Mouse (Mus musculus) neural tube, embryonic 14.5 days (tissue): ENCODE measurements around the gene Rab12. TPM values are rescaled to one million over a fixed set of nuclear protein-coding genes. Genes with fewer than 3 reads are reported as not detected.

ENCODE experiments used
- ATAC-seq: fragments of 200-750 bp; cut with Nextera tagmentation; 2 replicates; pipeline ENCODE4 v1.8.0; 2017; ENCODE audit warnings: low read depth, mild to moderate bottlenecking, moderate TSS enrichment, moderate library complexity
- H3K27ac ChIP-seq: fragments of 300-500 bp; sonication (generic); 2 replicates; pipeline ENCODE4 v1.5.1; 2014; ENCODE audit warnings: low read depth, mild to moderate bottlenecking, control low read depth, low read length, moderate library complexity, mixed read lengths
- H3K27me3 ChIP-seq: fragments of 300-500 bp; sonication (generic); 2 replicates; pipeline ENCODE4 v1.6.1; 2014; ENCODE audit warnings: low read length; ENCODE audit not compliant: control insufficient read depth, insufficient read depth
- H3K36me3 ChIP-seq: fragments of 300-500 bp; sonication (generic); 2 replicates; pipeline ENCODE4 v1.6.1; 2014; ENCODE audit warnings: low read length, mixed read lengths; ENCODE audit not compliant: control insufficient read depth, insufficient read depth
- H3K4me1 ChIP-seq: fragments of 300-500 bp; sonication (generic); 2 replicates; pipeline ENCODE4 v1.6.1; 2014; ENCODE audit warnings: low read length; ENCODE audit not compliant: control insufficient read depth, insufficient read depth
- H3K4me2 ChIP-seq: fragments of 300-500 bp; sonication (generic); 2 replicates; pipeline ENCODE4 v1.6.1; 2014; ENCODE audit warnings: mild to moderate bottlenecking, low read depth, low read length, control low read depth
- H3K4me3 ChIP-seq: fragments of 300-500 bp; sonication (generic); 2 replicates; pipeline ENCODE4 v1.5.1; 2014; ENCODE audit warnings: low read depth, low read length, control low read depth, mixed read lengths
- H3K9ac ChIP-seq: fragments of 300-500 bp; sonication (generic); replicated peaks from 2 replicates; pipeline ENCODE4 v1.6.1; 2014; ENCODE audit warnings: low read depth, mild to moderate bottlenecking, control low read depth, low read length, mixed read lengths
- H3K9me3 ChIP-seq: fragments of 300-500 bp; sonication (generic); 2 replicates; pipeline ENCODE4 v1.6.1; 2016; ENCODE audit warnings: low read length; ENCODE audit not compliant: control insufficient read depth
- WGBS: fragments of 180-500 bp; shearing (Covaris S2); extraction: QIAGEN DNeasy Blood & Tissue Kit; methylation state at CpG from one replicate; pipeline ENCODE4 v1.1.7; 2014; 5-methylcytosine and 5-hydroxymethylcytosine counted together
- polyA plus RNA-seq: library from polyadenylated mRNA; unstranded; fragments of >200 nt; fragmentation: Nextera tagmentation; extraction: Ambion mirVana; gene quantifications from 2 replicates; pipeline ENCODE4 v1.2.1, GENCODE M21; 2014

Rab12 gene
- polyA plus RNA-seq = 87.2 and 100 TPM in 2 replicates

DNA sequence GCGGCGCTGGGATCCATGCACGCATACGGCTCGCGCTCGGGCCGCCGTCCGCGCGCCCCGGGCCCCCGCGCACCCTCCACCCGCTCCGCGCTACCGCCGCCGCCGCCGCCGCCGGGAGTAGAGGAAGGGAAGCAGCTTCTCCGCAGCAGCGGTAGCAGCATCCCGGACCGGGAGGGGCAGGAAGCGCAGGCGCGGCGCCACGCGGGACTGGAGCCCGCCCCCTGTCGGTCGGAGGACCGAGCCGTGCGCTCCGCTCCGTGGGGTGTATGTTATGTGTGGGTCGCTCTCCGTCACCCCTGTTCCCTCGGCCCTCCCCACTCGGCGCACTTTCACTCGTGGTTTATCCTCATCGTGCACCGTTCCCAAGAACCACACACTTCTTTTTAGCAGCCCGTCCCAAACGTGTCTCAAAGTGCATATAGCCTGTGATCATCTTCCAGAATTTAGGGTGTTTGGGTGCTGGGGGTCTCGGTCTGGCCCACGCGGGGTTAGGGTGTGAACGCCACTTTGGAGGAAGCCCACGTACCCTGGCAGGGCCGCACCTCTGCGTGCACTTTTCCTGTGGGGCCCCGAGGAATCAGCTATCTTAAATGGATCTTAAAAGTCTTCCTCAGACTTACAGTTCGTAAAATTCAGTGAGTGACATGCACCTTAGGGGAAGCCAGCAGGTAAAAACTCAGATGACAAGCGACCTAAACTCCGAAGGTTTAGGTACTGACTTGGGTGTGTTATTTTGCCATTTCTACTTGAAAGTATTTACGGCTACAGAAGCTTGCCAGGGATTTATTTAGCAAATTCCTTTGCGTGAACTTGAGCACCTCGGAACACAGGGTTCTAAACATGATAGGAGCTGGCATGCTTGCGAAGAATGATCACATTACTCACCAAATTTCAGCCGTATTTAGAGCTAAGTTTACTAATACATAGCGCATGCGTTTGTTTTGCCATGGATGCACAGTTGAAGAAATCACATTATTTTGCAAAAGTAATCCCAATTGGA, at the start of gene Rab12:
TSS of gene Rab12 (minus strand) at position 176 of the 1,000 bp plus-strand sequence.
- Histone ChIP-seq H3K4me2 (peak within 1 kb of the TSS; percentile 82), H3K36me3 (no peaks in the 10 kb centered on the region), H3K4me1 (peaks cover 16% of the 10 kb centered on the region), H3K9ac (peak within 1 kb of the TSS; percentile 97), H3K4me3 (peak within 1 kb of the TSS; percentile 98), H3K9me3 (no peaks in the 10 kb centered on the region), H3K27me3 (no peaks in the 10 kb centered on the region), H3K27ac (peak within 1 kb of the TSS; percentile 67)
- peak; percentile 96 for ATAC-seq
- WGBS = 9% methylated on average over 66 of the region's 71 CpGs

DNA sequence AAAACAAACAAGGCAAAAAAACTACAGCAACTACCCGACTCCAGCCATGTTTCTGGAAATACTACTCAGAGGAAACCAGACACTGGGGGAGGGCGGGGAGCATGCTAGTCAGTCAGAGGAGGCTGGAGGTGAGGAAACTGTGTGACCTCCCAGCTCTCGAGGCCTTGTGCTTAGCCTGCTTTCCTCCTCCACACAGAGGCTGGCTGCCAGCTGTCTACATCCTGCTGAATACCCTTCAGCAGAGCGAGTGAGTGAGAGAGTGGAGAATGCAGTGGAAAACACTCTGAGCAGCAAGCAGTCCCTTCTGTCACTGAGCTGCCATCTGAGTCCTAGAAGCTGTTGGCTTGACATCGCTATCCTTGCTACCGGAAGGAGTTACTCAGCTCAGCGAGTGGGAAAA, 44.7 kb upstream of the Rab12 start:
- Histone ChIP-seq H3K4me3 (no peak overlapping the region), H3K9me3 (no peaks in the 10 kb centered on the region), H3K27ac (no peak overlapping the region), H3K4me1 (no peaks in the 10 kb centered on the region), H3K4me2 (no peak overlapping the region), H3K36me3 (no peaks in the 10 kb centered on the region), H3K27me3 (no peaks in the 10 kb centered on the region), H3K9ac (no peak overlapping the region)
- WGBS = 75% methylated on average over 7 of the region's 7 CpGs
- no peak for ATAC-seq

DNA sequence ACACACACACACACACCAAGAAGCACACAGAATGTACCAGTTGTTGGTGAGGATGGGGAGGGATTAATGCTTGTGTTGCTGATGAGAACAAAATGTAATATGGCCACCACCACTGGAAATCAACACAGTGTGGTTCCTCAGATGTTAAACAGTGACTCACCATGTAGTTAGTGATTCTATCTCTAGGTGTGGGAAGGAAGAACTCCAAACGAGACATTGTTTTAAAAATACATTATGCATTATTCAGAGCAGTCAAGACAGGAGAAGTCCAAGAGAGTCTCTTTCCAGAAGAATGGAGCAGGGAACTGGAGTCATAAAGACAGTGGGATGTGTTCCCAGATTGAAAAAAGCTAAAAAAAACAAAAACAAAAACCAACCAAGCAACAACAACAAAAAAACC, 44.0 kb upstream of the Rab12 start:
- WGBS = 88% methylated on average over 1 of the region's 1 CpGs
- ATAC-seq = no peak

DNA sequence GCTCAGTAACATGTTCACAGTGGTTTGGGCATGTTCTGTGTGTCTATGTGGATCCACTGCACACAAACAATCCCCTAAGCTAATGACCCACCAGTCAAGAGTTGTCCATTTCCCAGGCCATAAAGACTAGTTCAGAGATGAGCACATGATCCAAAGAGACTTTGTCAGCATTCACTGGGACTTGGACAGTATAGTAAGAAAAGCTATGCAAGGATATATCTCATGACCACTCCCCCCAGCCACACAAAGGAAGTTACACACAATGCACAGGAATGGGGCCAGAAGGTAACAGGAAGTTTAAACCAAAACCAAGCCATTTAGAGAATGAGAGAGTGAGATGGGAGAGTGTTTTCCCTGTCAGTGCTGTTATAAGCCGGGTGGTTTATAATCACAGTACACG, 41.9 kb upstream of the Rab12 start:
- H3K9me3 ChIP-seq = no peaks in the 10 kb centered on the region
- H3K36me3 ChIP-seq = no peaks in the 10 kb centered on the region
- no peak overlapping the region for H3K4me2 ChIP-seq
- ATAC-seq = no peak
- 74% methylated on average over 2 of the region's 2 CpGs for WGBS
- H3K27ac ChIP-seq = no peak overlapping the region
- H3K9ac ChIP-seq = no peak overlapping the region
- no peaks in the 10 kb centered on the region for H3K27me3 ChIP-seq
- H3K4me3 ChIP-seq = no peak overlapping the region
- no peaks in the 10 kb centered on the region for H3K4me1 ChIP-seq

More for the DNA sequence above, 44.0 kb upstream of the Rab12 start:
- Histone ChIP-seq H3K4me2 (no peak overlapping the region), H3K4me1 (no peaks in the 10 kb centered on the region), H3K4me3 (no peak overlapping the region), H3K27ac (no peak overlapping the region), H3K9ac (no peak overlapping the region), H3K36me3 (no peaks in the 10 kb centered on the region), H3K9me3 (no peaks in the 10 kb centered on the region), H3K27me3 (no peaks in the 10 kb centered on the region)

DNA sequence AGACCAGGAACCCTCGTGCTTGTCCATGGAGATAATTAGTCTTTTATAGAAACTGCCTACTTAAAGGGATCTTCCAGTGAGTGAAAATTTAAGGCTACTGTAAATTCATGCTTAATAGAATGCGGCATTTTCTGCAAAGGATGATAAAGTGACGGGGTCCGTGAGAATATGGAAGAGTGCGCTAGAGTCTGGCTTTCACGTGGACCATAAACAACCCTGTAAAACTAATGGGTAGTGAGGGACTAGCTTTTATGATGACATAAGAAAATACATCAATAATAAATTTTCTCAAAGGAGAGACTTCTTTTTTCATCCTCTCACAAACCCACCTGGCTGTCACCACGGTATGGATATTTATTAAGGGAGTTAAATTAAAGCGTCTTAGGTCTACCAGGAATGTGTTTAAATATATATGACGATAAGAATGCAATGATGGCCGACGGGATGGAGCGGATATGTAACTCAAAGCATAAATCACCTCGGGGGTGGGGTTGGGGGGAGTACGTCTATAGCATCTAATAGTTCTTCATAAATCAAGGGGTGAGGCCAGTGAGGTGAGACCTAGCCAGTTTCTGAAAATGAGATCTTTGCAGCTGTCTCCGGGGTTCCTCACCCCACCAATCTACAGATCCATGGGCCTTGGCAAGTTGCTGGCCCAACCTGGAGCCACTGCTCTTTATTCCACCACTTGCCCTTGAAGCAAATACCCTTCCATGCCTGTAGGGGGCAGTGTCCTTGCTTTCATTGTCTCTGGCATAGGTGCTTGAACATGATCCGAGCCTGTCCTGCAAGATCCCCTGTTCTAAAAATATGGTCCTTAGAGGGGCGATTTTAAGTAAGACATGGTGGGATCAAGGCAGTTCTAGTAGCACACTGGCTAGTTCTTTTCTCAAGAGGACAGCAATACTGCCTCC, 39.1 kb upstream of the Rab12 start:
- no peaks in the 10 kb centered on the region for H3K4me1 ChIP-seq
- H3K9ac ChIP-seq = no peak overlapping the region
- WGBS = 66% methylated on average over 17 of the region's 17 CpGs
- no peak overlapping the region for H3K4me2 ChIP-seq
- H3K27me3 ChIP-seq = no peaks in the 10 kb centered on the region
- peak; percentile 68 for ATAC-seq
- H3K9me3 ChIP-seq = no peaks in the 10 kb centered on the region
- no peak overlapping the region for H3K27ac ChIP-seq
- H3K36me3 ChIP-seq = no peaks in the 10 kb centered on the region
- no peak overlapping the region for H3K4me3 ChIP-seq

DNA sequence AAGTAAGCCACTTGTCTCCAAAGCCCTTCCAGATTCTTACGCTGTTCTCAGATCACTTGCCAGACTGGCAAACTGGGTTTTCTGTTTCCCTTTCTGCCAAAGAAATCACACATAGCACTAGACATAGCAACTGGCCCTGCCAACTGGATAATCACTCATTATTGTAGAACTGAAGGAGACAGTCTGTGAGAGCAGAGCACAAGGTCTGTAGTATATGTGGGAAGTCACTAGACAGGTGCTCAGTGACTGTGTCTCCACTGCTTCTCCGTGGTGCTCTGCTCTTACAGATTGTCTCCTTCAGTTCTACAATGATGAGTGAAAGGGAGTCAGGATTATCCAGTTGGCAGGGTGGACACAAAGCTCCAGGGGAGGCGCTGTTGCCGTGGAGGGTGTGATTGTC, 33.2 kb upstream of the Rab12 start:
- Histone ChIP-seq H3K9ac (no peak overlapping the region), H3K4me1 (no peaks in the 10 kb centered on the region), H3K27ac (no peak overlapping the region), H3K4me3 (no peak overlapping the region), H3K4me2 (no peak overlapping the region), H3K9me3 (no peaks in the 10 kb centered on the region), H3K36me3 (no peaks in the 10 kb centered on the region), H3K27me3 (no peaks in the 10 kb centered on the region)
- 85% methylated on average over 4 of the region's 4 CpGs for WGBS
- ATAC-seq = no peak

DNA sequence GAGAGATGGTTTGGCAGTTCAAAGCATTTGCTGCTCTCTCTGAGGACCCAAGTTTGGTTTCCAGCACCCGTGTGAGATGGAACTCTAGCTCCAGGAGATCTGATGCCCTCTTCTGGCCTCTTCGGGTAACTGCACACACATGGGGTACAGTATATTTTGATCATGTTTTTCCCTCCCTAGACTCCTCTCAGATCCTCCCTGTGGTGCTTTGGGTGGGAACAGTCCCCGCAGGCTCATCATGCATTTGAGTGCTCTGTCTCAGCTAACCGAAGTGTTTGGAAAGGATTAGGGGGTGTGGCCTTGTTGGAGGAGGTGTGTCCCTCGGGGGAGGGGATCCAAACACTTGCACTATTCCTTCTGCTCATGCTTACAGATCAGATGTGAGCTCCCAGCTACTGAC, 31.0 kb upstream of the Rab12 start:
- ATAC-seq = no peak
- H3K9me3 ChIP-seq = no peaks in the 10 kb centered on the region
- H3K9ac ChIP-seq = no peak overlapping the region
- H3K27ac ChIP-seq = no peak overlapping the region
- H3K4me2 ChIP-seq = no peak overlapping the region
- no peak overlapping the region for H3K4me3 ChIP-seq
- H3K4me1 ChIP-seq = no peaks in the 10 kb centered on the region
- no peaks in the 10 kb centered on the region for H3K36me3 ChIP-seq
- no peaks in the 10 kb centered on the region for H3K27me3 ChIP-seq
- WGBS = 90% methylated on average over 5 of the region's 5 CpGs

DNA sequence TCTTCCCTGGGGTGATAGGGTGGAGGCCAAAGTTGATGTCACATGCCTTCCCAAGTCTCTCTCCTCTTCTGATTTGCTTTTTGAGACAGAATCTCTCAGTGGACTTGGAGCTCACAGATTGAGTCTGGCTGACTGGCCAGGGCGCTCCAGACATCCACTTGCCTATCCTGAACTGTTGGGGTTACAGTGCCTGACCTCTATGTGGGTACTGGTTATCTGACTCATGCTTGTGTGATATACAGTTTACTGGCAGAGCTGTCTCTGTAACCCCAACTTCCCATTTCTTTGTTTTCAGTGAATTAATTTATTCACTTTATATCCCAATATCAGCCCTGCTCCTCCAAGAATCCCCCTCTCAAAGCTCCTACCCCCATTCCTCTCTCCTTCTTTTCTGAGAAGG, 12.8 kb upstream of the Rab12 start:
- Histone ChIP-seq H3K9ac (no peak overlapping the region), H3K4me2 (no peak overlapping the region), H3K27me3 (no peaks in the 10 kb centered on the region), H3K4me1 (no peaks in the 10 kb centered on the region), H3K9me3 (no peaks in the 10 kb centered on the region), H3K4me3 (no peak overlapping the region), H3K36me3 (no peaks in the 10 kb centered on the region), H3K27ac (no peak overlapping the region)
- 95% methylated on average over 1 of the region's 1 CpGs for WGBS
- ATAC-seq = no peak
